Mouse (Mus musculus): ENCODE results near the gene Phip. TPM values are rescaled to one million over a fixed set of nuclear protein-coding genes. Genes with fewer than 3 reads are reported as not detected.
A peak's percentile ranks its signal among the peaks of the same experiment; 100 is the strongest.

The Phip gene
- total RNA-seq, 2 experiments from 2014 or later, result 76.6 to 78.7 TPM

DNA sequence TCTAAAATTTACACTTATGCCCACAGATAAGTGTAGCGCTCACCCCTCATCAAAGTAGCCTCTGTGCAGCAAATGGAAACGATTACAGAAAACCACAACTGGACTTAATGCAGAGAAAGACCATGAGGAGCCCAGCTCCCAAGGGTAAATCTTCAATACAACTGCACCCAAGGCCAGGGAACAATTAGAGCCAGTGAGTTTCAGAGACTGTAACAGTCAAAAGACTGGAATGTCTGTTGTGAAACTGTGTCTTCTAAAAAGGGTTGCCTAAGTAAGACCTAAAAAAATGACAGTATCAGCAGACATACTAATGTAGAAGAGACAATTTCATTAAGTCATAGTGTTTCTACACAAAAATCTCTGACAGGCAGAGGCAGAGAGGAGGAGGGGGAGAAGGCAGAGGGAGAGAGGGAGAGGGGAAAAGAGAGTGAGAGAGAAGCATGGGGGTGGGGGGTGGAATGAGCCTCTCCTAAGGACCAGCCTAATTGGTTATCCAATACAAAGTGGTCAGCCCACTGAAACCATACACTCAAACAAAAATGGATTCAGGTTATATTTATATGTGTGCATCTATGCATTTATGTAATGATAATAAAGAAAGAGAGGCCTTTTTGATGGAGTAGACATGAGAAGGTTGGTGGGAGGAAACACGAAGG is 113.4 kb downstream of the Phip start:
- no peak for DNase-seq (ENCODE audit: extremely low spot score in 1 of 2, low spot score in 2 of 2)
- intact Hi-C loops (cut with DNase I), result no loop called here
- no peak for TF ChIP-seq CTCF (IDR thresholded peaks at IDR 0.05)
- Histone ChIP-seq H3K27ac (peak overlapping the region; percentile 2; the same call in 1 of the 2 replicates), H3K4me3 (no peak overlapping the region)

DNA sequence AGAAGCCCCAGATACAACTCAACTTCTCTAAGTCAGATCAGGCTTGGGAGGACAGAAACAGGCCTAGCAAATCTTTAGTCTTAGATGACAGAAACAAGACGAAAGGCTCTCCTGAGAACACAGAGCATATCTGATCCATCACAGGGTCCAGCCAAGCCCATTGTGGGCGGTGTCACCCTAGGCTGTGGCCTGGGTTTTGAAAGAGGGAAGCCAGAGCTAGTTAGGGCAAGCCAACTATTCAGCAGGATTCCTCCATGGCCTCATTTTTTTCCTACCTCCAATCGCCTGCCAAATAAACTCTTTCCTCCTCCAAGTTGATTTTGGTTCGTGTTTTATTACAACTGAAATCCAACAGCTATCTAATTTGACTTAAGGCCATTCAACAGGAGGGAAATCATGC is 114.0 kb downstream of the Phip start:
- H3K4me3 ChIP-seq, result no peak overlapping the region
- peak overlapping the region; percentile 2; the same call in 1 of the 2 replicates for H3K27ac ChIP-seq
- intact Hi-C loops (cut with DNase I), result no loop called here
- DNase-seq (ENCODE audit: extremely low spot score in 1 of 2, low spot score in 2 of 2), result no peak
- TF ChIP-seq CTCF (IDR thresholded peaks at IDR 0.05), result no peak

DNA sequence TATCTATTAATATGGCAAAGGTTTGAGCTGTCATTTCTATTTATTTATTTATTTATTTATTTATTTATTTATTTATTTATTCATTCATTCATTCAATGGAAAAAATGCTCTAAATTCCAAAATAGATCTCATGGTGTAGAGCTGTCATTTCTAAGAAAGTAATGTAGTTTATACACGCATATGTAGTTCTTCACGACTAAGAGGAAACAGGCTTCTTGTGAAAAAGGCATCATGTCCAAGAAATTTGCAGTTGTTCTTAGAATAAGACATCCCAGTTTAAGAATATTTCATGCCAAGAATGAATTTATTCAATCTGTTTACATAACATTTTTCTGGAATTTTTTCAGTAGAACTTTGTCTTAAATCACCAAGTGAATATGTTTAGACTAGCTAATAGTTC is 114.5 kb downstream of the Phip start:
- no peak overlapping the region for H3K4me3 ChIP-seq
- TF ChIP-seq CTCF (IDR thresholded peaks at IDR 0.05), result no peak
- DNase-seq (ENCODE audit: extremely low spot score in 1 of 2, low spot score in 2 of 2), result no peak

DNA sequence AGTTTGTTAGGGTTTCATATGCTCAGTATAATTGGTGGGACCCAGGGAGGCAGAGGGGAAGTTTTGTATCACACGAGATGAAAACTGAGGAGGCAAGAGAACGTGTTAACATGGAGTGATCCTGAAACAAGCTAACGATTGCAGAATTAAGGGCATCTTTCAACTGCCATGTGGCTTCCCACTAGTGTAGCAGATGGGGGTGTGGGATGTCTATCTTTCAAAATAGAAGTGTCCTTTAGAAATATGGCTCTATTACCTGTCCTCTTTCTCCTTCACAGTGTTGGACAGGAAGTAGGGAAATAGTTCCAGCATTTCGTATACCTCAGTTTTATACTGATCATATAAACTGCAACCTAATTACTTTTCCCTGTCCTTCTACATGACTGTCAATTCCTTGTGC is 119.1 kb downstream of the Phip start:
- Histone ChIP-seq H3K27ac (no peak overlapping the region), H3K4me3 (no peak overlapping the region)
- TF ChIP-seq CTCF (IDR thresholded peaks at IDR 0.05), result no peak
- DNase-seq (ENCODE audit: extremely low spot score in 1 of 2, low spot score in 2 of 2), result no peak
- intact Hi-C loops (cut with DNase I), result no loop called here

More for the DNA sequence above, 114.5 kb downstream of the Phip start:
- no peak overlapping the region; the same call in 1 of the 2 replicates for H3K27ac ChIP-seq
- intact Hi-C loops (cut with DNase I), result no loop called here

DNA sequence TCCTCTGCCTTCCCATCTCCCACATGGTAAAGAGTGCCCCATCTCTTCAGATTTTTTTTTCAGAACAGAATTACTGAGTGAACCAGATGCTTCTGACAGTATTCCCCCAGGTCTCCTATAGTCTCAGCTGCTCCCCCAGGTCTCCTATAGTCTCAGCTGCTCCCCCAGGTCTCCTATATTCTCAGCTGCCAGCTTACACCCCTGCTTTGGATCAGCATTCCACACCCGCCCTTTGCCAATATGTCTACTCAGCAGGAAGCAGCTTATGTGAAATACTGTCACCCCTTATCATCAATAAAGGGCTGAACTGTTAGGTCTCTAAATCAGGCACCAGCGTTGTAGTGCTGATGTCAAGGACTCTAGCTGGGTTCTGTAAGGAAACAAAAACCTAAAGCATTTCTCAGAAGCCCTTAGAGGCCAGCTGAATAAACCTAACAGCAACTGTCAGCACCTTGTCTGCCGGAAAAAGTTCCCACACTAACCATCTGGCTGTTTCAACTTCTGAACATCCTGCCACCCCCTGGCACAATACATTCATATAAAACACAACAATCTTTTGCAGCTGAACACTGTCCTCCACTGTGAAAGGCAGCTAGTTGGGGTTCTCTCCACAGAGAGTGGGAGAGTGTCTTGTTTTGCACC is 120.2 kb downstream of the Phip start:
- intact Hi-C loops (cut with DNase I), result no loop called here

DNA sequence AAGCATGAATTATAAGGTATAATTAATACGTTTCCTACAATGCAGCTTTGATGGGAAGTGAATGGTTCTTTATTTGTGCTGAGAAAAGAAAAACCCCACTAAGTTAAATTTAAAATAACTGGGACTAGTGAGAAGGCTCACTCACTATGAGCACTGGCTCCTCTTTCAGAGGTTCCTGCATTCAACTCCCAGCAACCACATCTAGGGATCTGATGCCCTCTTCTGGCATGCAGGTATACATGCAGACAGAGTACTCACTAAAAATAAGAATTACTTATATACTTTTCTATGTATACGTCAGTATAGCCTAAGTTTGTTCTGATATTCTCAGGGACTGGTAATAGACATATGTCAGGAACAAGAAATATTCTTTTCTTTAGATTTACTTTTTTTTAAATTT is 121.3 kb downstream of the Phip start:
- Histone ChIP-seq H3K4me3 (no peak overlapping the region), H3K27ac (no peak overlapping the region; the same call in 1 of the 2 replicates)
- intact Hi-C loops (cut with DNase I), result no loop called here
- DNase-seq (ENCODE audit: extremely low spot score in 1 of 2, low spot score in 2 of 2), result no peak
- TF ChIP-seq CTCF (IDR thresholded peaks at IDR 0.05), result peak; percentile 63

More for the DNA sequence above, 120.2 kb downstream of the Phip start:
- TF ChIP-seq CTCF (IDR thresholded peaks at IDR 0.05), result no peak
- DNase-seq (ENCODE audit: extremely low spot score in 1 of 2, low spot score in 2 of 2), result peak in 1 of 2 experiments; percentile 31
- H3K27ac ChIP-seq, result peak overlapping the region; percentile 55
- no peak overlapping the region for H3K4me3 ChIP-seq

DNA sequence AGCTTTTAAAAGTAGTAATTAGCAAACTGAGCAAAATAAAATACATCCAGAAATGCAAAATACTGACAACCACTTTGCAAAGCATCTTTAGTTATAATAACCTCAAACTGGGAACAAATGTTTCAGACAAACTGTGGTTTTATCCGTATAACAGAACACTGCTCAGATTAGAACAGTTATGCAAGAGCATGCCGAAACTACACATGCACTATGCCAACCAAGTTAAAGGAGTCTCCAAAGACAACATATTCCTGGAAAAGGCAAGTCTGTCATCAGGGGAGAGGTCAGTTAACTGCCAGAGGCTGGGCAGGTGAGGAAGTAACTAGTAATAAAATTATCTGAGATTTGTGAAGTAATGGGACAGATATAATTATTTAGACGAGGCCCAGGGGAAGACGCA is 132.6 kb downstream of the Phip start:
- intact Hi-C loops (cut with DNase I), result no loop called here
- TF ChIP-seq CTCF (IDR thresholded peaks at IDR 0.05), result no peak
- DNase-seq (ENCODE audit: extremely low spot score in 1 of 2, low spot score in 2 of 2), result no peak
- no peak overlapping the region for H3K4me3 ChIP-seq
- H3K27ac ChIP-seq, result no peak overlapping the region

DNA sequence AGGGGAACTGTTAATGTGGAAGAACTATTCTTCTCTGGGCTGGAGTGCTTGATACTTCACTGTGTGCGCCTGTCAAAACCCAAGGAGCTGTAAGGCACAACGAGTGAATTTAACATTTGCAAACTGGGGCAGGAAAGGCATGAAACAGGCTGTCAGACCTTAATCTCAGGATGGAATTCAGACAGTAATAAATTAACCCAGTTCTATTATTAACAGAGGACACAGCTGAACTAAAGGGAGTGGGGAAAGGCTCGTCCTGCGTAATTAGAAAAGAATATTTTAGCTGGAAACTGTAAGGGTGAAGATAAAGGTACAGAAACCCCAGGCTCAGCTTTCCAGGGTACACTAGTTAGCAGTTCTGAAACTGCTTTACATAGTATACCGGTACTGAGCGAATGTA is 139.4 kb downstream of the Phip start:
- intact Hi-C loops (cut with DNase I), result no loop called here
- H3K4me3 ChIP-seq, result no peak overlapping the region
- H3K27ac ChIP-seq, result no peak overlapping the region
- TF ChIP-seq CTCF (IDR thresholded peaks at IDR 0.05), result no peak
- DNase-seq (ENCODE audit: extremely low spot score in 1 of 2, low spot score in 2 of 2), result no peak

DNA sequence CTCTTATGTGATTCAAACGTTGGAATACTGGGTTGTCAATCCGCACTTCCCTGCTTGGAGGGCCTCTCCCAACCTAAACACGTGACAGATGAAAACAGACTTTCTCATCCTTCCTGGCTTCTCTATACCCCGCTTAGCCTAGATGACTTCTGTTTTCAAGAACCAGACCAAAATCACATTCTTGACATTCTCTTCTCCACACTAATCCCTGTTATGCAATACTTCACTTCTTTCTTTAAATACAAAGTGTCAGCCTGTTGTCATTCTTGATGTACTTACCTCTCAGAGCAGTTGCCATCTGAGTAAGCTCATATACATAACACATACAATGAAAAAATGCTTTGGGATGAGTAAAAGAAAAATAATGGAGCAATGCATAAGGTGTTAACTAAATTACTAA is 143.4 kb downstream of the Phip start:
- intact Hi-C loops (cut with DNase I), result no loop called here
- no peak overlapping the region for H3K4me3 ChIP-seq
- no peak for TF ChIP-seq CTCF (IDR thresholded peaks at IDR 0.05)
- no peak for DNase-seq (ENCODE audit: extremely low spot score in 1 of 2, low spot score in 2 of 2)
- H3K27ac ChIP-seq, result no peak overlapping the region

DNA sequence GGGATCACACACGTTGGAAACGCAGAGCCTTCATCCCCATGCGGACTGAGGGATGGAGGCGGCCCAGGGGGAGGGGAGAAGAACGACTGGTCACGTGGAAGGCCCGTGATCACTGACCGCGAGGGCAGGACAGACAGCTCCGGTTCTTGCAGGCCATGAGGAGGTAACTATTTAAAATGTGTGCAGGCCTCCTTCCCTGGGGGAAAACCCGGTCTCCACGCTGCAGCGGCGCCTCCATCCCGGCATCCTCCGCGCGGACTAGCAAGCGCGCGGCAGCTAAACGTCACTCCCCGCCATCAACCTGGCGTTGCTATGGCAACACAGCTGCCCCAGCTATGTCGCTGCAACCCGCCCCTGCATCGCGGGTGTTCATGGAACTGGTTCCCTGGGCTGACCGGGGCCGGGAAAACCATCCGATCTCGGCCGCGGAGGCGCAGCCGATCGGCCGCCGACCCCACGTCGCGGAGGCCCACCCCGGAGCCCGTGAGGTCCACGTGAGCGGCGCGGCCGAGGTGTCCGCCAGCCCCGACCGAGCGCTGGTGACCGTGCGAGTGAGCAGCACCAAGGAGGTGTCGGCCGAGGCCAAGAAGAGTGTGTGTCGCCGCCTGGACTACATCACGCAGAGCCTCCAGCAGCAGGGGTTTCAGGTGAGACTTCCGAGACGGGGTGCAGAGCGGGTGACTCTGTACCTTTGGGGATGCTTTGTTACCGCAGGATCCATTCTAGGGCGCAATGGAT is 145.5 kb downstream of the Phip start:
- DNase-seq (ENCODE audit: extremely low spot score in 1 of 2, low spot score in 2 of 2), result peak; percentile 93
- no peak for TF ChIP-seq CTCF (IDR thresholded peaks at IDR 0.05)
- peak overlapping the region; percentile 80 for H3K27ac ChIP-seq
- peak overlapping the region; percentile 92 for H3K4me3 ChIP-seq
- intact Hi-C loops (cut with DNase I), result no loop called here

DNA sequence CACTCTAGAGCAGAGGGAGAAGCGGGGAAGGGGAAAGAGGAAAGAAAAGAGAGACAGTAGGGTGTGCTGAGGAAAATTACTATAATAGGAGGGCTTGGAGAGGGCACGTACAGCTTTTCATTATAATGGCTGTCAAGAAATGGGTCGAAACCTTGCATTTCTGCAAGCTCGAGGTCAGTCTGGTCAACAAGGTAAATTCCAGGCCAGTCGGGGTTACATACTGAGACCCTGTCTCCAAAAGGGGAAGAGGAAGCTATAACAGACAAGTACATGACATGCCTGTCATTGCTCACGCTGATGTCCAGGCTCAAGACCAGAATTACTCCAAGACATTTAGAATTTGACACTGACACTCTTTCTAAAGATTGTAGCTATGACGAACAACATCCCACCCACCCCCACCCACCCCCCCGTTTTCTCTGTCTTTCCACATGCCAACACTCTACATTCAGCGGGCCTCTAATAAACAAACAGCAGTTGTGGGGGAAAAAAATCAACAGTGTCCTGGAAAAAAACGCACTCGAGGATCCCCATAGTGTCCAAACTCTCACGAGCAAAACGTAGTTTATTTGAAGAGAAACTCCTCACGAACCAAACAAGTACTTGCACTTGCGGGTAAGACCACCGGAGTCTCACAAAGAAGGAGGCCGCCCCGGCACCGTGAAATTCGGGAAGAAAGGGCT is 146.2 kb downstream of the Phip start, which contains the start of gene Irak1bp1:
TSS of gene Irak1bp1 (plus strand) at position 534 of the 683 bp plus-strand sequence.
- no peak for TF ChIP-seq CTCF (IDR thresholded peaks at IDR 0.05)
- intact Hi-C loops (cut with DNase I), result no loop called here
- DNase-seq (ENCODE audit: extremely low spot score in 1 of 2, low spot score in 2 of 2), result no peak
- peak within 1 kb of the TSS; percentile 80 for H3K27ac ChIP-seq
- peak within 1 kb of the TSS; percentile 92 for H3K4me3 ChIP-seq

DNA sequence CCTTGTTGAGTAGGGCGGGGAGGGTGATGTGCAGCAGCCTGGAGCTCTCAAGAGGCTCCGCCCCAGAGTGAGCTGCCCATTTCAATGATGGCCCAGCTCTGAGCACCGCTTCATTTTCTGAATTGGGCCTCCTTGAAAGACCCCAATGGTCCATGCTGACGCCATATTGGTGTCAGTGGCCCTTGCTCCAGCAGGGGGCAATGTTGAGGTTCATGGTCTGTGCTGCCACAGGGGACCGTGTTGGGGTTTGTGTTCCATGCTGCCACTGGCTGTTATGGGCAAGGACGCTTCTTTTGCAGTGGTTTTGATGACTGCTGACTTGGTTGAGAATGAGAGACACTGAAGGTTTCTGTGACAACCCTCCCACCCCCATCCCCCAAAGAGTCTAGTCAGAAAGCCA is 148.9 kb downstream of the Phip start:
- intact Hi-C loops (cut with DNase I), result no loop called here
- no peak for DNase-seq (ENCODE audit: extremely low spot score in 1 of 2, low spot score in 2 of 2)
- Histone ChIP-seq H3K27ac (no peak overlapping the region), H3K4me3 (no peak overlapping the region)
- no peak; the same call in 1 of the 2 replicates for TF ChIP-seq CTCF (IDR thresholded peaks at IDR 0.05)

Other genes with a start within 250 kb of the Phip start
- gene Irak1bp1, start 146.0 kb downstream of the Phip start, total RNA-seq (2021), result 10 to 100 TPM; 16.6 to 18.6 TPM
- 10 to 100 TPM; 81.4 to 84.7 TPM for gene Hmgn3, start 171.2 kb upstream of the Phip start, total RNA-seq (2021)